Mouse (Mus musculus) neural tube, embryonic 13.5 days (tissue): Measurements from ENCODE around the gene Nrip3. TPM values are rescaled to one million over a fixed set of nuclear protein-coding genes. Genes with fewer than 3 reads are reported as not detected.
A peak's percentile ranks its signal among the peaks of the same experiment; 100 is the strongest.

Source experiments
- ATAC-seq: fragments of 200-750 bp; cut with Nextera tagmentation; 2 replicates; pipeline ENCODE4 v1.8.0; 2017; ENCODE audit warnings: low read depth, mild to moderate bottlenecking, moderate TSS enrichment, moderate library complexity
- H3K27ac ChIP-seq: fragments of 300-500 bp; sonication (generic); replicated peaks from 2 replicates; pipeline ENCODE4 v1.5.1; 2015; ENCODE audit warnings: moderate library complexity, mild to moderate bottlenecking, inconsistent platforms
- H3K27me3 ChIP-seq: fragments of 300-500 bp; sonication (generic); 2 replicates; pipeline ENCODE4 v1.6.1; 2015; ENCODE audit warnings: mild to moderate bottlenecking, inconsistent platforms
- H3K36me3 ChIP-seq: fragments of 300-500 bp; sonication (generic); 2 replicates; pipeline ENCODE4 v1.6.1; 2015; ENCODE audit warnings: mild to moderate bottlenecking, inconsistent platforms
- H3K4me1 ChIP-seq: fragments of 300-500 bp; sonication (generic); replicated peaks from 2 replicates; pipeline ENCODE4 v1.6.1; 2015; ENCODE audit warnings: inconsistent platforms
- H3K4me2 ChIP-seq: fragments of 300-500 bp; sonication (generic); 2 replicates; pipeline ENCODE4 v1.6.1; 2015; ENCODE audit warnings: inconsistent platforms, mild to moderate bottlenecking, moderate library complexity
- H3K4me3 ChIP-seq: fragments of 300-500 bp; sonication (generic); 2 replicates; pipeline ENCODE4 v1.5.1; 2015; ENCODE audit warnings: mild to moderate bottlenecking, inconsistent platforms
- H3K9ac ChIP-seq: fragments of 300-500 bp; sonication (generic); 2 replicates; pipeline ENCODE4 v1.6.1; 2015; ENCODE audit warnings: moderate library complexity, mild to moderate bottlenecking, inconsistent platforms
- H3K9me3 ChIP-seq: fragments of 300-500 bp; sonication (generic); 2 replicates; pipeline ENCODE4 v1.6.1; 2016; ENCODE audit warnings: inconsistent platforms
- WGBS: fragments of 180-500 bp; shearing (Covaris S2); methylation state at CpG from one replicate; pipeline ENCODE4 v1.1.7; 2015; 5-methylcytosine and 5-hydroxymethylcytosine counted together
- polyA plus RNA-seq: library from polyadenylated mRNA; unstranded; fragments of >200 nt; fragmentation: Nextera tagmentation; extraction: Ambion mirVana; gene quantifications from 2 replicates; pipeline ENCODE4 v1.2.1, GENCODE M21; 2015

The Nrip3 gene
- polyA plus RNA-seq, 1 experiment from 2014 or later, result 5.0 TPM

- H3K4me1 ChIP-seq, result 0 out of 2 replicates have a peak, but pooled peaks cover 3% of the 10 kb centered on the region
- H3K27me3 ChIP-seq, result no peaks in the 10 kb centered on the region
- no peak overlapping the region for H3K9ac ChIP-seq
- no peaks in the 10 kb centered on the region for H3K36me3 ChIP-seq
- H3K4me3 ChIP-seq, result no peak overlapping the region
- no peak for ATAC-seq
- H3K4me2 ChIP-seq, result no peak overlapping the region
- WGBS, result 86% methylated on average over 11 of the region's 11 CpGs
- H3K9me3 ChIP-seq, result no peaks in the 10 kb centered on the region
- H3K27ac ChIP-seq, result no peak overlapping the region
Observed at GRCm38 (mm10) chr7:109799168-109799567, 17.3 kb upstream of the Nrip3 start.

GRCm38 (mm10) chr7:109795564-109795963 lies 13.7 kb upstream of the Nrip3 start:
- H3K4me1 ChIP-seq, result 0 out of 2 replicates have a peak, but pooled peaks cover 7% of the 10 kb centered on the region
- H3K27ac ChIP-seq, result no peak overlapping the region
- H3K4me2 ChIP-seq, result no peak overlapping the region
- H3K9me3 ChIP-seq, result no peaks in the 10 kb centered on the region
- no peaks in the 10 kb centered on the region for H3K36me3 ChIP-seq
- WGBS, result 83% methylated on average over 5 of the region's 5 CpGs
- no peak overlapping the region for H3K9ac ChIP-seq
- H3K4me3 ChIP-seq, result no peak overlapping the region
- no peaks in the 10 kb centered on the region for H3K27me3 ChIP-seq
- no peak for ATAC-seq

- Histone ChIP-seq H3K27ac (no peak overlapping the region), H3K9ac (no peak overlapping the region), H3K36me3 (no peaks in the 10 kb centered on the region), H3K27me3 (no peaks in the 10 kb centered on the region), H3K4me3 (no peak overlapping the region), H3K4me1 (0 out of 2 replicates have a peak, but pooled peaks cover 7% of the 10 kb centered on the region), H3K4me2 (no peak overlapping the region), H3K9me3 (no peaks in the 10 kb centered on the region)
- WGBS, result 71% methylated on average over 2 of the region's 2 CpGs
- ATAC-seq, result no peak
Observed at GRCm38 (mm10) chr7:109794556-109794955, 12.7 kb upstream of the Nrip3 start.

DNA sequence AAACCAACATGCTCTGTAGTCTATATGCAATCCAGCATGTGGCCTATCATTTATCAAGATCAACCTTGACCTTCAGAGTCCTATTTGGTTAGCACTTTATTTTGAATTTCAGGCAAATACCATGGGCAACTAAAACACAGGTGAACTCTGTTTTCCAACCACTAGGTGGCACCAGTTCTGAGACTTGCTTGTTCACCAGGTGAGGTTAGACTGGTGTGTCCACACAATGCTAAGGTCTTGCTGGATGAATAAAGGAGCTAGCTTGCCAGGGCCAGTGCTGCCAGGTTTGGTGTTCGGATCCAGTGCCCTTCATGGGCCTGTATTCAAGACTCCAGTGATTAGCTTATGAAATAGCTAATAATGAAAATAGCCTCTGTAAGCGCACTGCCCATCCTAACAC lies 10.9 kb upstream of the Nrip3 start:
- ATAC-seq, result no peak

DNA sequence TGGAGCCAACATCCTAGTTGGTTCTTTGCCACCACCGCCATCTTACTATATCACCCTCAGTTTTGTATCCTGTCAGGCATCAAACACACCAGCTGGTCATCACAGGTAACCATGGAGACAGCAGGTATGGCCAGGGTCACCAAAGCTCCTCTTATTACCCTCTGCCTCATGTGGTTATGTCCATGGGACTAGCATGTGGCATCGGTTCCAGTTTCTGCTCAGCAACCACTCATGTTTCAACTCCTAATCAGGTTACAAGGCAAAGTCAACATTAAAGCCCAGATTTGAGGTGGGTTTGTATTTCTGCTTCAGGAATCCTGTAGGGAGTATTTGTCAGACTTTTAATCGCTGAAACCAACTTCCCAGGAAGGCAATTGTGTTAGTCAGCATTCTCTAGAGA lies 9.0 kb upstream of the Nrip3 start:
- H3K4me3 ChIP-seq, result no peak overlapping the region
- no peaks in the 10 kb centered on the region for H3K36me3 ChIP-seq
- no peaks in the 10 kb centered on the region for H3K27me3 ChIP-seq
- H3K4me1 ChIP-seq, result 0 out of 2 replicates have a peak, but pooled peaks cover 7% of the 10 kb centered on the region
- no peak overlapping the region for H3K27ac ChIP-seq
- H3K9ac ChIP-seq, result no peak overlapping the region
- no peaks in the 10 kb centered on the region for H3K9me3 ChIP-seq
- ATAC-seq, result no peak
- no peak overlapping the region for H3K4me2 ChIP-seq
- WGBS, result 83% methylated on average over 3 of the region's 3 CpGs

More for the DNA sequence above, 10.9 kb upstream of the Nrip3 start:
- no peaks in the 10 kb centered on the region for H3K9me3 ChIP-seq
- no peak overlapping the region for H3K27ac ChIP-seq
- H3K27me3 ChIP-seq, result no peaks in the 10 kb centered on the region
- no peak overlapping the region for H3K4me2 ChIP-seq
- H3K9ac ChIP-seq, result no peak overlapping the region
- H3K36me3 ChIP-seq, result no peaks in the 10 kb centered on the region
- H3K4me1 ChIP-seq, result 0 out of 2 replicates have a peak, but pooled peaks cover 7% of the 10 kb centered on the region
- 80% methylated on average over 2 of the region's 2 CpGs for WGBS
- H3K4me3 ChIP-seq, result no peak overlapping the region

DNA sequence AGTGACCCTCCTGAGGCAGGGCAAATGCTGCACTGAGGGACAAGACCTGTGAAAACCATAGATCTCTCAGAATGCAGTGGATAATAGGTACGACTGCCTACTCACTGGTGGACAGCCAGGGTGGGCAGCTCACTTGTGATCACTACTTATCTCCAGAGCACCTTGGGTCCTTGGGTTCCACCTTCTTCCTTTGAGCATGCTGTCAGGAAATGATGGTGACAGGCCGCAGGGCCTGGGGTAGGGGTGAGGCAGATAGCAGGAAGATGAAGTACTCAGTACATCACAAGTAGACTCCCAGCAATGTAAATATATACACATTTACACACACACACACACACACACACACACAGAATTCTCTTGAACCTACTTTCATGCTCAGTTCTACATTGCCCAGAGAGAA lies 6.0 kb upstream of the Nrip3 start:
- WGBS, result 88% methylated on average over 2 of the region's 2 CpGs
- ATAC-seq, result no peak
- H3K36me3 ChIP-seq, result no peaks in the 10 kb centered on the region
- H3K4me3 ChIP-seq, result no peak overlapping the region
- H3K4me1 ChIP-seq, result no peaks in the 10 kb centered on the region
- H3K9me3 ChIP-seq, result no peaks in the 10 kb centered on the region
- H3K9ac ChIP-seq, result no peak overlapping the region
- H3K27ac ChIP-seq, result no peak overlapping the region
- no peak overlapping the region for H3K4me2 ChIP-seq
- H3K27me3 ChIP-seq, result peaks cover 13% of the 10 kb centered on the region

DNA sequence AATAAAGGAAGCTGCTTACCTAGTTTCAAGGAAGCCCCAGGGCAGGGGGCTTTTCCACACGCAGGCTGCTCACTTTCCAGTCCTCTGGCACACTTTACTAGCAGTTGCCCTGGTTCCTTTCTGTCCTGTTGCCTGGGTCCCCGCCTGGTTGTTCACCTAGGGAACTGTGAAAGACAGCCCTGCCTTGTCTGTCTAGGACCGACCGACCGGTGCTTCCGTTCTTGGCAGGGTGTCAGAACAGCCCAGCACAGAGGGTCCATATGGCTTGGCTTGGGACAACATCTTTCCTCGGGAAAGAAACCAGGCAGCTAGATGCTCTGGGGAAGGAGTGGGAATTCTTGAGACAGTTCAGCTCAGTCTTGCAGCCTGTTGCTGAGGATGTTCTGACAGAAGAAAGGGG lies 1.5 kb upstream of the Nrip3 start:
- 43% methylated on average over 7 of the region's 7 CpGs for WGBS
- H3K9me3 ChIP-seq, result no peaks in the 10 kb centered on the region
- H3K4me3 ChIP-seq, result no peak overlapping the region
- H3K27ac ChIP-seq, result no peak overlapping the region
- H3K4me1 ChIP-seq, result peaks cover 15% of the 10 kb centered on the region
- H3K4me2 ChIP-seq, result no peak overlapping the region
- no peak for ATAC-seq
- H3K9ac ChIP-seq, result no peak overlapping the region
- H3K36me3 ChIP-seq, result no peaks in the 10 kb centered on the region
- peaks cover 55% of the 10 kb centered on the region for H3K27me3 ChIP-seq

- Histone ChIP-seq H3K9ac (peak overlapping the region; percentile 65), H3K4me2 (peak overlapping the region; percentile 98), H3K4me3 (peak overlapping the region; percentile 51), H3K36me3 (no peaks in the 10 kb centered on the region), H3K27ac (no peak overlapping the region), H3K27me3 (peaks cover 58% of the 10 kb centered on the region), H3K9me3 (no peaks in the 10 kb centered on the region), H3K4me1 (peaks cover 15% of the 10 kb centered on the region)
- WGBS, result 1% methylated on average over 24 of the region's 24 CpGs
- ATAC-seq, result peak; percentile 68
Observed at GRCm38 (mm10) chr7:109781087-109781469, 747 bp downstream of the Nrip3 start.

DNA sequence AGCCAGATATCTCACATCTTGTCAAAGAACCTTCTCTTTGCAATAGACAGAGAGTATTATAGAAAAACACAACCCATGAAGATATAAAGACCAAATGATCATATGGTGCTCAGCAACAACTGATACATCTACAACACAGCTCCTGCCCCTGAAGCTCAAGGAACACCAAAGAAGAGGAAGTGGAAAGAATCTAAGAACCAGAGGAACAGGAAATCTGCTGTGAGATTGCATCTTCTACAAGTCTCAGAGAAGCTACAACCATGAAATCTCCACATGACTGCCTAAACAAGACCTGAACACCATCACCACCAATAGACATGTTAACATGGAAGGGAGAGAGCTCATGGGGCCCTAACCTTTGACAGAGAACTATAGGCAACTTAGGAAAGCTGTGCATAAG lies 9.6 kb downstream of the Nrip3 start:
- H3K4me3 ChIP-seq, result no peak overlapping the region
- no peak overlapping the region for H3K27ac ChIP-seq
- H3K4me2 ChIP-seq, result no peak overlapping the region
- no peak for ATAC-seq
- no peaks in the 10 kb centered on the region for H3K36me3 ChIP-seq
- H3K27me3 ChIP-seq, result no peaks in the 10 kb centered on the region
- no peak overlapping the region for H3K9ac ChIP-seq
- no peaks in the 10 kb centered on the region for H3K4me1 ChIP-seq
- H3K9me3 ChIP-seq, result no peaks in the 10 kb centered on the region

- H3K4me3 ChIP-seq, result no peak overlapping the region
- no peaks in the 10 kb centered on the region for H3K27me3 ChIP-seq
- 71% methylated on average over 2 of the region's 2 CpGs for WGBS
- no peak overlapping the region for H3K27ac ChIP-seq
- no peak overlapping the region for H3K9ac ChIP-seq
- no peaks in the 10 kb centered on the region for H3K4me1 ChIP-seq
- no peaks in the 10 kb centered on the region for H3K9me3 ChIP-seq
- no peak for ATAC-seq
- no peaks in the 10 kb centered on the region for H3K36me3 ChIP-seq
- H3K4me2 ChIP-seq, result no peak overlapping the region
Observed at GRCm38 (mm10) chr7:109768699-109769383, 13.0 kb downstream of the Nrip3 start.

GRCm38 (mm10) chr7:109767575-109768350 lies 14.1 kb downstream of the Nrip3 start:
- WGBS, result 83% methylated on average over 7 of the region's 7 CpGs

GRCm38 (mm10) chr7:109764009-109764408 lies 17.8 kb downstream of the Nrip3 start:
- no peaks in the 10 kb centered on the region for H3K36me3 ChIP-seq
- ATAC-seq, result no peak
- no peaks in the 10 kb centered on the region for H3K4me1 ChIP-seq
- WGBS, result 73% methylated on average over 2 of the region's 2 CpGs
- H3K4me3 ChIP-seq, result no peak overlapping the region
- H3K27ac ChIP-seq, result no peak overlapping the region
- no peak overlapping the region for H3K4me2 ChIP-seq
- H3K27me3 ChIP-seq, result no peaks in the 10 kb centered on the region
- H3K9ac ChIP-seq, result no peak overlapping the region
- no peaks in the 10 kb centered on the region for H3K9me3 ChIP-seq

More at GRCm38 (mm10) chr7:109767575-109768350, 14.1 kb downstream of the Nrip3 start:
- H3K9ac ChIP-seq, result no peak overlapping the region
- ATAC-seq, result no peak
- H3K36me3 ChIP-seq, result no peaks in the 10 kb centered on the region
- no peak overlapping the region for H3K27ac ChIP-seq
- H3K9me3 ChIP-seq, result no peaks in the 10 kb centered on the region
- no peak overlapping the region for H3K4me2 ChIP-seq
- no peaks in the 10 kb centered on the region for H3K27me3 ChIP-seq
- H3K4me1 ChIP-seq, result no peaks in the 10 kb centered on the region
- H3K4me3 ChIP-seq, result no peak overlapping the region
